Mouse (Mus musculus) thymus, postnatal 36 days (tissue): ENCODE results near the gene Syde1.

Experiments
- DNase-seq, 2 experiments: peaks; one replicate each; pipeline ENCODE4 v3.0.0; 2022; ENCODE audit warnings: mixed read lengths in 2 of 2

Gene Syde1

GRCm38 (mm10) chr10:78575105-78575632 is 16.6 kb downstream of the Syde1 start:
- no peak for DNase-seq

GRCm38 (mm10) chr10:78574250-78575104 is 17.3 kb downstream of the Syde1 start, which contains the start of gene Ilvbl:
TSS of gene Ilvbl (plus strand) at chr10:78574346.
- DNase-seq: peak; percentile 96

GRCm38 (mm10) chr10:78573226-78573625 is 18.5 kb downstream of the Syde1 start:
- DNase-seq: peak in 1 of 2 experiments; percentile 8

- DNase-seq: no peak
Measured at GRCm38 (mm10) chr10:78570897-78571296, 20.9 kb downstream of the Syde1 start.

GRCm38 (mm10) chr10:78570416-78570815 is 21.3 kb downstream of the Syde1 start:
- no peak for DNase-seq

GRCm38 (mm10) chr10:78569686-78570085 is 22.1 kb downstream of the Syde1 start:
- DNase-seq: no peak

GRCm38 (mm10) chr10:78569191-78569590 is 22.6 kb downstream of the Syde1 start:
- DNase-seq: no peak

- no peak for DNase-seq
Measured at GRCm38 (mm10) chr10:78565070-78565469, 26.7 kb downstream of the Syde1 start.

GRCm38 (mm10) chr10:78540943-78541342 is 50.8 kb downstream of the Syde1 start:
- DNase-seq: peak; percentile 47 to 51
